ENCODE assay signal across 28 mouse cellular contexts in the genomic region with DNA sequence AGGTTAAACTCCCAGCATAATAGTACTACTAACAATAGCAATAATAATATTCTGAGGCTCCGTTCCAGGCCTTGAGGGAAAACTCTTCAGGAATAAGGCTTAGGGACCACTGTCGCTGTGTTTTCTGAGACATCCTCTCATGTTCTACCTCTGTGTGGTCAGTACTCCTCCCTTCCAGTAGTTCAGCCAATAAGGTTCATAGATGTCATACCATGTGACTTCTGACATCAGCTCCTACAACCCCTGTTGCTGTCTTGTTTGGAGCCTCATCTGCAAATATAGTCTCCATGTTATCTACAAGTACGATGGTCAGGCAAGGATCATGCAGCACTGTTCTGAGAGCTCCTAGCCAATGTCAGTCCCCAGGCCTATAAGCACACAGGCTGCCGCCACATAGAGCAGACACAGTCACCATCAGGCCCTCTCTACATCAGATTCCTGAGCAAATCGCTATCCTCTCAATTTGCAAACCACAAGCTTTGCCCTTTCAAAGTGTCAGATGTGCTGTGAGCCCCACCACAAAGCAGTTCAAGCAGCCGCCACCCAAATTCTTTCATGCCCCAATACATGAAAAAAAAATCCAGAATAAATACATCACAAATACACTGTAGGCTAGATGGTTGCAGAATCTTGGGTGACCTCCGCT. TPM values are rescaled to one million over a fixed set of nuclear protein-coding genes. Genes with fewer than 3 reads are reported as not detected.
DNase-seq lines count a peak whose midpoint lies in the region; ATAC-seq and TF ChIP-seq lines count a peak whose summit lies in the region.
"Had no signal": no experiment of that assay in that cellular context is flagged by ENCODE, and none has a peak within 500 bp of the region (broad histone marks: within the 10 kb centered on the region; RNA-seq: fewer than 3 reads in every experiment).

No protein-coding gene starts in this region.

- H3K9me3 ChIP-seq in CH12.LX (replicated peaks; ENCODE audit: low read length): peaks cover 1% of the 10 kb centered on the region
- H3K9me3 ChIP-seq: embryonic facial prominence, embryonic 12.5 days; forebrain, embryonic 12.5 days; heart, embryonic 13.5 days had no signal

- peak; percentile 7 for DNase-seq in thymus, postnatal 0 days (ENCODE audit: low spot score)
- no peak for DNase-seq in thymus, postnatal 14 days
- DNase-seq in CH12.LX (ENCODE audit: extremely low read depth): no peak
- DNase-seq in naive thymus-derived CD4-positive, alpha-beta T cell, adult 2 months (ENCODE audit: low read depth): peak; percentile 53
- DNase-seq in lung, postnatal 10 days: no peak
- no peak for DNase-seq in layer of hippocampus, adult 18-20 months (ENCODE audit: low spot score in 2 of 2)
- DNase-seq in right cerebral cortex, postnatal 4 days: no peak
- DNase-seq: adrenal gland, postnatal 10 days; cerebellum, adult 18-20 months; cerebellum, postnatal 25 days; gastrocnemius, postnatal 36 days; heart, adult 2 months; heart, postnatal 14 days; kidney, adult 2 months; kidney, postnatal 10 days; right cerebral cortex, adult 18-20 months; thymus, adult 2 months had no signal

- no peak overlapping the region for H3K9ac ChIP-seq in CH12.LX (ENCODE audit: insufficient read depth, low read depth)
- H3K9ac ChIP-seq: embryonic facial prominence, embryonic 12.5 days; forebrain, embryonic 12.5 days; heart, embryonic 13.5 days had no signal

- H3K4me1 ChIP-seq in CH12.LX (ENCODE audit: control insufficient read depth in 1 of 2, insufficient read depth in 2 of 2): peaks cover 2 to 29% of the 10 kb centered on the region in 2 experiments; a peak in 3 of 4 replicates

- dilution Hi-C loops in CH12.LX (cut with MboI; ENCODE audit: extremely low pct_ligation_motif_present, extremely low pct_unique_long_range_greater_than_20kb, low sequenced_read_pairs): no loop called here

- no peak overlapping the region for H3K4me3 ChIP-seq in CH12.LX (replicated peaks in 1 of 3; ENCODE audit: low read depth in 2 of 3, low read length in 2 of 3, poor library complexity in 1 of 3)
- H3K4me3 ChIP-seq: embryonic facial prominence, embryonic 12.5 days; erythroblast, embryonic 14.5 days; forebrain, embryonic 12.5 days; heart, adult 2 months; heart, embryonic 13.5 days had no signal

- no peaks in the 10 kb centered on the region for H3K27me3 ChIP-seq in CH12.LX (replicated peaks)

- no peak for TF ChIP-seq POLR2A in CH12.LX (IDR thresholded peaks at IDR 0.05; ENCODE audit: low read depth, low read length)

- no peak for TF ChIP-seq EP300 in CH12.LX (IDR thresholded peaks at IDR 0.05; ENCODE audit: low read length)

- H3K36me3 ChIP-seq in CH12.LX (replicated peaks in 1 of 2; ENCODE audit: control insufficient read depth in 1 of 2, insufficient read depth in 1 of 2, low read length in 1 of 2): no peaks in the 10 kb centered on the region
- H3K36me3 ChIP-seq: embryonic facial prominence, embryonic 12.5 days; forebrain, embryonic 12.5 days; heart, embryonic 13.5 days had no signal

- no peaks in the 10 kb centered on the region for H3K79me2 ChIP-seq in CH12.LX (replicated peaks; ENCODE audit: control insufficient read depth, extremely low read depth, insufficient read depth, poor library complexity, severe bottlenecking)

- TF ChIP-seq RAD21 in CH12.LX (IDR thresholded peaks at IDR 0.05; ENCODE audit: low read depth, low read length): no peak

- no peak overlapping the region for H3K27ac ChIP-seq in CH12.LX (ENCODE audit: insufficient read depth, low read depth)
- H3K27ac ChIP-seq: embryonic facial prominence, embryonic 12.5 days; forebrain, embryonic 12.5 days; heart, adult 2 months; heart, embryonic 13.5 days; stomach, postnatal 0 days had no signal

- no peak overlapping the region for H3K4me2 ChIP-seq in CH12.LX (ENCODE audit: insufficient read depth, low read depth, poor library complexity, severe bottlenecking)
- H3K4me2 ChIP-seq: embryonic facial prominence, embryonic 12.5 days; forebrain, embryonic 12.5 days; heart, embryonic 13.5 days; midbrain, embryonic 11.5 days had no signal

- ATAC-seq in activated CD4-positive, CD25-positive, alpha-beta regulatory T cell, adult 4 months: peak; percentile 60
- ATAC-seq: lung, postnatal 0 days had no signal

- TF ChIP-seq CTCF in CH12.LX (conservative IDR thresholded peaks at IDR 0.05 in 1 of 2, IDR thresholded peaks at IDR 0.05 in 1 of 2; ENCODE audit: low read depth in 2 of 2, low read length in 2 of 2): no peak

- in situ Hi-C loops in CH12.LX (cut with MboI; ENCODE audit: low pct_ligation_motif_present, low pct_unique_long_range_greater_than_20kb, low sequenced_read_pairs): no loop called here

TF ChIP-seq in CH12.LX, 34 proteins besides CTCF, POLR2A, EP300 and RAD21:
- TF ChIP-seq ZKSCAN1 (IDR thresholded peaks at IDR 0.05; ENCODE audit: borderline replicate concordance, low read depth, low read length): no peak
- TF ChIP-seq ELF1 (IDR thresholded peaks at IDR 0.05; ENCODE audit: low read depth, low read length): no peak
- TF ChIP-seq USF1 (IDR thresholded peaks at IDR 0.05; ENCODE audit: low read depth, low read length): peak; percentile 24
- TF ChIP-seq NRF1 (IDR thresholded peaks at IDR 0.05; ENCODE audit: low read depth, low read length): no peak
- TF ChIP-seq E2F4 (IDR thresholded peaks at IDR 0.05; ENCODE audit: insufficient replicate concordance, low read depth, low read length): no peak

RNA-seq across cellular contexts. Expression of a gene that starts 5.3 kb away (rescaled TPM):
- polyA plus RNA-seq in thymus, postnatal 0 days (2015; fragmentation: Nextera tagmentation; extraction: Ambion mirVana): 0.18 and 0.26 TPM in 2 replicates
- total RNA-seq in CH12.LX (2012; rRNA removed) (not detected in 2 replicates), CH12.LX (2014; rRNA removed) (not detected in 2 replicates)
- 0.14 and 0.18 TPM in 2 replicates for polyA plus RNA-seq in CH12.LX (2012; ENCODE audit: insufficient read length, low read depth)
- under 1 TPM in 1 of 2 experiments, not detected in 1; 0.60 TPM for polyA plus RNA-seq in activated CD4-positive, CD25-positive, alpha-beta regulatory T cell, adult 4 months (2017; shearing (Covaris generic))
- total RNA-seq in layer of hippocampus, adult 18-20 months (2021): 1 to 10 TPM; 3.6 to 5.2 TPM
- polyA plus RNA-seq: erythroblast, embryonic 14.5 days had no signal

RNA-seq across cellular contexts. Expression of a gene that starts 52.5 kb away (rescaled TPM):
- polyA plus RNA-seq in thymus, postnatal 0 days (2015; fragmentation: Nextera tagmentation; extraction: Ambion mirVana): 0.49 and 0.85 TPM in 2 replicates
- total RNA-seq in CH12.LX (2012; rRNA removed) (not detected in 2 replicates), CH12.LX (2014; rRNA removed) (not detected in 2 replicates)
- not detected in 2 replicates for polyA plus RNA-seq in CH12.LX (2012; ENCODE audit: insufficient read length, low read depth)
- not detected for polyA plus RNA-seq in activated CD4-positive, CD25-positive, alpha-beta regulatory T cell, adult 4 months (2017; shearing (Covaris generic))
- total RNA-seq in layer of hippocampus, adult 18-20 months (2021): 1 to 10 TPM; 1.3 to 1.7 TPM
- total RNA-seq: gastrocnemius, adult 18-20 months; gastrocnemius, postnatal 36 days had no signal
- polyA plus RNA-seq: liver, adult 2 months; small intestine, adult 2 months had no signal

RNA-seq across cellular contexts. Expression of a gene that starts 53.4 kb away (rescaled TPM):
- 16.8 and 17.4 TPM in 2 replicates for polyA plus RNA-seq in thymus, postnatal 0 days (2015; fragmentation: Nextera tagmentation; extraction: Ambion mirVana)
- total RNA-seq in CH12.LX (2012; rRNA removed) (9.1 and 10.3 TPM in 2 replicates), CH12.LX (2014; rRNA removed) (13.8 and 15.8 TPM in 2 replicates)
- polyA plus RNA-seq in CH12.LX (2012; ENCODE audit: insufficient read length, low read depth): 11.1 and 11.9 TPM in 2 replicates
- polyA plus RNA-seq in activated CD4-positive, CD25-positive, alpha-beta regulatory T cell, adult 4 months (2017; shearing (Covaris generic)): 1 to 10 TPM; 4.0 to 4.7 TPM
- 1 to 10 TPM; 7.5 to 7.9 TPM for total RNA-seq in layer of hippocampus, adult 18-20 months (2021)

Comparison
In these comparisons a context has a peak if more than half of its experiments do, and no peak if none do; other contexts are left out.
1. DNase-seq: peak in thymus, postnatal 0 days (single experiment) and naive thymus-derived CD4-positive, alpha-beta T cell, adult 2 months (single experiment); none in thymus, postnatal 14 days (single experiment), CH12.LX (single experiment), lung, postnatal 10 days (single experiment), layer of hippocampus, adult 18-20 months (0 of 2) and right cerebral cortex, postnatal 4 days (single experiment).